Mouse (Mus musculus) limb, embryonic 10.5 days (tissue): Measurements from ENCODE around the gene Pcolce2. TPM values are rescaled to one million over a fixed set of nuclear protein-coding genes. Genes with fewer than 3 reads are reported as not detected.

Experiments
- DNase-seq: peaks from one replicate; pipeline ENCODE4 v3.0.0-alpha.2; 2017; ENCODE audit warnings: low spot score
- H3K27ac ChIP-seq: fragments of 300-500 bp; sonication (generic); 2 replicates; pipeline ENCODE4 v1.5.1; 2016; ENCODE audit warnings: mild to moderate bottlenecking
- H3K27me3 ChIP-seq: fragments of 300-500 bp; sonication (generic); 2 replicates; pipeline ENCODE4 v1.6.1; 2016; ENCODE audit warnings: low read depth, mild to moderate bottlenecking; ENCODE audit not compliant: poor library complexity, severe bottlenecking
- H3K36me3 ChIP-seq: fragments of 300-500 bp; sonication (generic); 2 replicates; pipeline ENCODE4 v1.6.1; 2016; ENCODE audit warnings: mild to moderate bottlenecking, moderate library complexity
- H3K4me1 ChIP-seq: fragments of 300-500 bp; sonication (generic); 2 replicates; pipeline ENCODE4 v1.6.1; 2016
- H3K4me3 ChIP-seq: fragments of 300-500 bp; sonication (generic); 2 replicates; pipeline ENCODE4 v1.5.1; 2016; ENCODE audit warnings: mild to moderate bottlenecking, moderate library complexity
- H3K9me3 ChIP-seq: fragments of 300-500 bp; sonication (generic); replicated peaks from 2 replicates; pipeline ENCODE4 v1.6.1; 2016; ENCODE audit warnings: mild to moderate bottlenecking
- WGBS: fragments of 180-500 bp; shearing (Covaris S2); methylation state at CpG from one replicate; pipeline ENCODE4 v1.1.7; 2016; 5-methylcytosine and 5-hydroxymethylcytosine counted together
- polyA plus RNA-seq: library from polyadenylated mRNA; unstranded; fragments of >200 nt; fragmentation: Nextera tagmentation; extraction: Ambion mirVana; gene quantifications from 2 replicates; pipeline ENCODE4 v1.2.1, GENCODE M21; 2016

Gene Pcolce2
- polyA plus RNA-seq, 1 experiment from 2014 or later, result 7.1 TPM

GRCm38 (mm10) chr9:95694526-95694925, 57.1 kb downstream of the Pcolce2 start:
- Histone ChIP-seq H3K9me3 (no peaks in the 10 kb centered on the region), H3K4me1 (peaks cover 34% of the 10 kb centered on the region), H3K4me3 (no peak overlapping the region), H3K27ac (no peak overlapping the region), H3K27me3 (no peaks in the 10 kb centered on the region), H3K36me3 (no peaks in the 10 kb centered on the region)
- WGBS, result 88% methylated on average over 12 of the region's 12 CpGs
- no peak for DNase-seq

- H3K36me3 ChIP-seq, result no peaks in the 10 kb centered on the region
- H3K27me3 ChIP-seq, result no peaks in the 10 kb centered on the region
- no peak for DNase-seq
- peaks cover 34% of the 10 kb centered on the region for H3K4me1 ChIP-seq
- WGBS, result 94% methylated on average over 15 of the region's 15 CpGs
- H3K4me3 ChIP-seq, result no peak overlapping the region
- no peak overlapping the region for H3K27ac ChIP-seq
- no peaks in the 10 kb centered on the region for H3K9me3 ChIP-seq
Observed at GRCm38 (mm10) chr9:95695023-95695422, 57.6 kb downstream of the Pcolce2 start.

GRCm38 (mm10) chr9:95696581-95696980, 59.2 kb downstream of the Pcolce2 start:
- Histone ChIP-seq H3K4me1 (peaks cover 26% of the 10 kb centered on the region), H3K9me3 (no peaks in the 10 kb centered on the region), H3K27me3 (no peaks in the 10 kb centered on the region), H3K4me3 (no peak overlapping the region), H3K27ac (no peak overlapping the region), H3K36me3 (no peaks in the 10 kb centered on the region)
- 83% methylated on average over 6 of the region's 6 CpGs for WGBS
- no peak for DNase-seq

GRCm38 (mm10) chr9:95697808-95698207, 60.4 kb downstream of the Pcolce2 start:
- Histone ChIP-seq H3K9me3 (no peaks in the 10 kb centered on the region), H3K4me3 (no peak overlapping the region), H3K4me1 (peaks cover 14% of the 10 kb centered on the region), H3K27ac (no peak overlapping the region), H3K36me3 (no peaks in the 10 kb centered on the region), H3K27me3 (no peaks in the 10 kb centered on the region)
- 65% methylated on average over 2 of the region's 2 CpGs for WGBS
- no peak for DNase-seq

- no peaks in the 10 kb centered on the region for H3K4me1 ChIP-seq
- H3K36me3 ChIP-seq, result no peaks in the 10 kb centered on the region
- DNase-seq, result no peak
- no peaks in the 10 kb centered on the region for H3K9me3 ChIP-seq
- 89% methylated on average over 4 of the region's 4 CpGs for WGBS
- no peak overlapping the region for H3K4me3 ChIP-seq
- H3K27me3 ChIP-seq, result no peaks in the 10 kb centered on the region
- H3K27ac ChIP-seq, result no peak overlapping the region
Observed at GRCm38 (mm10) chr9:95699273-95699672, 61.9 kb downstream of the Pcolce2 start.

GRCm38 (mm10) chr9:95704078-95704477, 66.7 kb downstream of the Pcolce2 start:
- no peak for DNase-seq
- WGBS, result 78% methylated on average over 3 of the region's 3 CpGs

GRCm38 (mm10) chr9:95705371-95705770, 68.0 kb downstream of the Pcolce2 start:
- H3K36me3 ChIP-seq, result no peaks in the 10 kb centered on the region
- H3K4me1 ChIP-seq, result no peaks in the 10 kb centered on the region
- WGBS, result 93% methylated on average over 5 of the region's 5 CpGs
- H3K9me3 ChIP-seq, result no peaks in the 10 kb centered on the region
- H3K27ac ChIP-seq, result no peak overlapping the region
- no peak for DNase-seq
- H3K27me3 ChIP-seq, result no peaks in the 10 kb centered on the region
- no peak overlapping the region for H3K4me3 ChIP-seq

More at GRCm38 (mm10) chr9:95704078-95704477, 66.7 kb downstream of the Pcolce2 start:
- H3K27me3 ChIP-seq, result no peaks in the 10 kb centered on the region
- no peaks in the 10 kb centered on the region for H3K36me3 ChIP-seq
- no peak overlapping the region for H3K4me3 ChIP-seq
- H3K4me1 ChIP-seq, result no peaks in the 10 kb centered on the region
- H3K27ac ChIP-seq, result no peak overlapping the region
- no peaks in the 10 kb centered on the region for H3K9me3 ChIP-seq

- H3K36me3 ChIP-seq, result no peaks in the 10 kb centered on the region
- H3K4me3 ChIP-seq, result no peak overlapping the region
- no peaks in the 10 kb centered on the region for H3K9me3 ChIP-seq
- H3K4me1 ChIP-seq, result no peaks in the 10 kb centered on the region
- no peaks in the 10 kb centered on the region for H3K27me3 ChIP-seq
- no peak for DNase-seq
- H3K27ac ChIP-seq, result no peak overlapping the region
Observed at GRCm38 (mm10) chr9:95708943-95709342, 71.5 kb downstream of the Pcolce2 start.

GRCm38 (mm10) chr9:95712574-95712973, 75.2 kb downstream of the Pcolce2 start:
- WGBS, result 36% methylated on average over 8 of the region's 8 CpGs
- no peak overlapping the region for H3K27ac ChIP-seq
- no peaks in the 10 kb centered on the region for H3K27me3 ChIP-seq
- H3K36me3 ChIP-seq, result no peaks in the 10 kb centered on the region
- no peak overlapping the region for H3K4me3 ChIP-seq
- no peaks in the 10 kb centered on the region for H3K4me1 ChIP-seq
- no peak for DNase-seq
- no peaks in the 10 kb centered on the region for H3K9me3 ChIP-seq

- DNase-seq, result no peak
Observed at GRCm38 (mm10) chr9:95736238-95736637, 98.8 kb downstream of the Pcolce2 start.

GRCm38 (mm10) chr9:95744845-95745613, 107.6 kb downstream of the Pcolce2 start:
- no peak overlapping the region for H3K4me3 ChIP-seq
- no peaks in the 10 kb centered on the region for H3K36me3 ChIP-seq
- peaks cover 19% of the 10 kb centered on the region for H3K4me1 ChIP-seq
- peaks cover 21% of the 10 kb centered on the region for H3K27me3 ChIP-seq
- no peaks in the 10 kb centered on the region for H3K9me3 ChIP-seq
- H3K27ac ChIP-seq, result no peak overlapping the region
- no peak for DNase-seq
- WGBS, result 62% methylated on average over 7 of the region's 7 CpGs

More at GRCm38 (mm10) chr9:95736238-95736637, 98.8 kb downstream of the Pcolce2 start:
- Histone ChIP-seq H3K4me1 (no peaks in the 10 kb centered on the region), H3K9me3 (no peaks in the 10 kb centered on the region), H3K36me3 (no peaks in the 10 kb centered on the region), H3K4me3 (no peak overlapping the region), H3K27ac (no peak overlapping the region), H3K27me3 (no peaks in the 10 kb centered on the region)

- H3K4me1 ChIP-seq, result peaks cover 23% of the 10 kb centered on the region
- H3K36me3 ChIP-seq, result no peaks in the 10 kb centered on the region
- no peaks in the 10 kb centered on the region for H3K9me3 ChIP-seq
- peaks cover 31% of the 10 kb centered on the region for H3K27me3 ChIP-seq
- WGBS, result 90% methylated on average over 5 of the region's 5 CpGs
- no peak for DNase-seq
- H3K4me3 ChIP-seq, result no peak overlapping the region
- H3K27ac ChIP-seq, result no peak overlapping the region
Observed at GRCm38 (mm10) chr9:95747298-95747697, 109.9 kb downstream of the Pcolce2 start.
